Mouse (Mus musculus) urinary bladder, adult 2 months (tissue): ENCODE results near the gene B230118H07Rik. TPM values are rescaled to one million over a fixed set of nuclear protein-coding genes. Genes with fewer than 3 reads are reported as not detected.

Experiments used
- DNase-seq: peaks from one replicate; pipeline ENCODE4 v3.0.0; 2022; ENCODE audit warnings: low spot score
- polyA plus RNA-seq: library from polyadenylated mRNA; depleted of rRNA; stranded (reverse); fragments of >200 nt; gene quantifications from 2 replicates; pipeline ENCODE4 v1.2.3, GENCODE M21; 2012; rRNA removed

The B230118H07Rik gene
- polyA plus RNA-seq, 1 experiment, result 44.8 TPM

DNA sequence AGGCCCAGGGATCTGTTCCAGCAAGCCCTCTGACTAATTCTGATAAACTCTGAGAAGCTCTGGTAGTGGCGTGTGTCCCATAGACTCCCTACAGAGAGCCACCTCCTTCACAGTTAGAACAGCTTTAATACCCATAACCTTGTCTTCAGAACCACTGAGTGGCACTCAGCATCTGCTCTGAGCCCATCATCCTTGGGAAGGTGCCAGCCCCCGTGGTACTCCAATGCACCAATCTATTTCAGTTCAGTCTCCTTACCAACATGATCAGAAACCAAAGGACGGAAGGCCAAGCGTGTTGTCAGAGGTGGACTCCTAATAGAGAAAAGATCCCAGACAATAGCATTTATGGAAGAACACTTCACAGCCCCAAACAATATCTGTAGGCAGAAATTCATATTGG lies 124.2 kb downstream of the B230118H07Rik start:
- DNase-seq, result no peak

- DNase-seq, result no peak
Measured at GRCm38 (mm10) chr2:101520503-101520902, 128.8 kb downstream of the B230118H07Rik start.

DNA sequence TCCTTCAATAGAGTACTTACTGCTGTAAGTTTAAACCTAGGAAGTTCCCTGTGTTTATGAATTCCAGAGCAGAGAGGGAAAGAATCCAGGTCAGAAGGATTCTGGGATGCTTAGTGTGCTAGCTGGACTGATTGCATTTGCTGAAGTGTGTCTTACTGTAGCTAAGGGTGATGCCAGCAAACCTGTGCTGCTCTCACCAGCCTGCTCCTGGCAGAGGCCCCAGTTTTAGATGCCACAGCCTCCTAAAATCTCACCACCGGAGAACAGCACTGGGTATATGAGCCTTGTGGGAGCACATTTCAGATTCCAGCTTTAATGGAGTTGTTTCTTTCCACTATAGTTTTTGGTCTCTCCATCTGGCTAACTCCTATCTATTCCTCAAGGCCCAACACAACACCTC lies 129.4 kb downstream of the B230118H07Rik start:
- no peak for DNase-seq

Other genes with a start within 250 kb of the B230118H07Rik start
- gene Rag2, start 24.8 kb downstream of the B230118H07Rik start, polyA plus RNA-seq, result 0.04 and 0.06 TPM in 2 replicates
- not detected in 2 replicates for gene Rag1, start within 50 bp of the B230118H07Rik start, polyA plus RNA-seq
- 11.5 and 12.0 TPM in 2 replicates for gene Traf6, start 28.9 kb upstream of the B230118H07Rik start, polyA plus RNA-seq
- gene Prr5l, start 233.5 kb upstream of the B230118H07Rik start, polyA plus RNA-seq, result 2.6 and 2.8 TPM in 2 replicates
- gene Commd9, start 236.7 kb upstream of the B230118H07Rik start, polyA plus RNA-seq, result 46.4 and 66.3 TPM in 2 replicates